Mouse (Mus musculus): Measurements from ENCODE around the gene Zc2hc1c. TPM values are rescaled to one million over a fixed set of nuclear protein-coding genes. Genes with fewer than 3 reads are reported as not detected.
"Not testable (repeated sequence)": the region's sequence is repeated elsewhere in the genome, so short reads cannot be mapped to it uniquely, and the experiment has no call there.

Zc2hc1c gene
- polyA plus RNA-seq, 1 experiment, result not detected

- Histone ChIP-seq H3K4me3 (ENCODE audit: insufficient read depth, low read depth, low read length) (no peak overlapping the region), H3K4me1 (ENCODE audit: control insufficient read depth, insufficient read depth, insufficient read length, low read length) (no peaks in the 10 kb centered on the region), H3K27ac (replicated peaks; ENCODE audit: low read depth, low read length) (no peak overlapping the region)
These were observed 9.5 kb upstream of the Zc2hc1c start for GRCm38 (mm10) chr12:85278919-85279318.

- peak overlapping the region; percentile 56; the same call in 1 of the 2 replicates for H3K27ac ChIP-seq (replicated peaks; ENCODE audit: low read depth, low read length)
These were observed 8.9 kb upstream of the Zc2hc1c start for GRCm38 (mm10) chr12:85279396-85280080.

GRCm38 (mm10) chr12:85280105-85280844 lies 8.1 kb upstream of the Zc2hc1c start:
- H3K27ac ChIP-seq (replicated peaks; ENCODE audit: low read depth, low read length), result peak overlapping the region; percentile 56
- no peaks in the 10 kb centered on the region for H3K4me1 ChIP-seq (ENCODE audit: control insufficient read depth, insufficient read depth, insufficient read length, low read length)
- peak overlapping the region; percentile 79 for H3K4me3 ChIP-seq (ENCODE audit: insufficient read depth, low read depth, low read length)

More at GRCm38 (mm10) chr12:85279396-85280080, 8.9 kb upstream of the Zc2hc1c start:
- H3K4me1 ChIP-seq (ENCODE audit: control insufficient read depth, insufficient read depth, insufficient read length, low read length), result no peaks in the 10 kb centered on the region
- H3K4me3 ChIP-seq (ENCODE audit: insufficient read depth, low read depth, low read length), result peak overlapping the region; percentile 79

GRCm38 (mm10) chr12:85280845-85281651 lies 7.3 kb upstream of the Zc2hc1c start:
- H3K4me1 ChIP-seq (ENCODE audit: control insufficient read depth, insufficient read depth, insufficient read length, low read length), result no peaks in the 10 kb centered on the region
- no peak overlapping the region; the same call in 1 of the 2 replicates for H3K4me3 ChIP-seq (ENCODE audit: insufficient read depth, low read depth, low read length)
- no peak overlapping the region for H3K27ac ChIP-seq (replicated peaks; ENCODE audit: low read depth, low read length)

GRCm38 (mm10) chr12:85281756-85282155 lies 6.6 kb upstream of the Zc2hc1c start:
- H3K4me1 ChIP-seq (ENCODE audit: control insufficient read depth, insufficient read depth, insufficient read length, low read length); H3K27ac ChIP-seq (replicated peaks; ENCODE audit: low read depth, low read length); H3K4me3 ChIP-seq (ENCODE audit: insufficient read depth, low read depth, low read length): not testable (repeated sequence)

- Histone ChIP-seq H3K4me1 (ENCODE audit: control insufficient read depth, insufficient read depth, insufficient read length, low read length) (0 out of 2 replicates have a peak, but pooled peaks cover 6% of the 10 kb centered on the region), H3K4me3 (ENCODE audit: insufficient read depth, low read depth, low read length) (no peak overlapping the region), H3K27ac (replicated peaks; ENCODE audit: low read depth, low read length) (no peak overlapping the region)
These were observed 4.1 kb upstream of the Zc2hc1c start for GRCm38 (mm10) chr12:85284331-85284730.

- H3K4me1 ChIP-seq (ENCODE audit: control insufficient read depth, insufficient read depth, insufficient read length, low read length), result 0 out of 2 replicates have a peak, but pooled peaks cover 6% of the 10 kb centered on the region
- H3K4me3 ChIP-seq (ENCODE audit: insufficient read depth, low read depth, low read length), result no peak overlapping the region
- no peak overlapping the region for H3K27ac ChIP-seq (replicated peaks; ENCODE audit: low read depth, low read length)
These were observed 3.4 kb upstream of the Zc2hc1c start for GRCm38 (mm10) chr12:85284996-85285395.

GRCm38 (mm10) chr12:85286941-85287340 lies 1.4 kb upstream of the Zc2hc1c start:
- Histone ChIP-seq H3K27ac (replicated peaks; ENCODE audit: low read depth, low read length) (no peak overlapping the region), H3K4me3 (ENCODE audit: insufficient read depth, low read depth, low read length) (no peak overlapping the region), H3K4me1 (ENCODE audit: control insufficient read depth, insufficient read depth, insufficient read length, low read length) (0 out of 2 replicates have a peak, but pooled peaks cover 6% of the 10 kb centered on the region)

- Histone ChIP-seq H3K27ac (replicated peaks; ENCODE audit: low read depth, low read length) (no peak within 1 kb of the TSS), H3K4me1 (ENCODE audit: control insufficient read depth, insufficient read depth, insufficient read length, low read length) (peaks cover 8% of the 10 kb centered on the region; the same call in 1 of the 2 replicates), H3K4me3 (ENCODE audit: insufficient read depth, low read depth, low read length) (peak within 1 kb of the TSS; percentile 64)
These were observed 444 bp upstream of the Zc2hc1c start, which contains the start of gene Acyp1 for GRCm38 (mm10) chr12:85287809-85288485. Gene Acyp1 (minus strand): TSS chr12:85288438.

GRCm38 (mm10) chr12:85289157-85290000 lies 988 bp downstream of the Zc2hc1c start:
- Histone ChIP-seq H3K27ac (replicated peaks; ENCODE audit: low read depth, low read length) (no peak overlapping the region), H3K4me3 (ENCODE audit: insufficient read depth, low read depth, low read length) (0 out of 2 replicates have a peak overlapping the region, but pooled peaks have one; percentile 60), H3K4me1 (ENCODE audit: control insufficient read depth, insufficient read depth, insufficient read length, low read length) (peaks cover 8% of the 10 kb centered on the region; the same call in 1 of the 2 replicates)

- no peak overlapping the region for H3K27ac ChIP-seq (replicated peaks; ENCODE audit: low read depth, low read length)
- H3K4me1 ChIP-seq (ENCODE audit: control insufficient read depth, insufficient read depth, insufficient read length, low read length), result peaks cover 8% of the 10 kb centered on the region; the same call in 1 of the 2 replicates
- no peak overlapping the region for H3K4me3 ChIP-seq (ENCODE audit: insufficient read depth, low read depth, low read length)
These were observed 2.2 kb downstream of the Zc2hc1c start for GRCm38 (mm10) chr12:85290633-85291032.

- Histone ChIP-seq H3K4me3 (ENCODE audit: insufficient read depth, low read depth, low read length) (no peak overlapping the region), H3K27ac (replicated peaks; ENCODE audit: low read depth, low read length) (no peak overlapping the region), H3K4me1 (ENCODE audit: control insufficient read depth, insufficient read depth, insufficient read length, low read length) (peaks cover 8% of the 10 kb centered on the region; the same call in 1 of the 2 replicates)
These were observed 3.1 kb downstream of the Zc2hc1c start for GRCm38 (mm10) chr12:85291541-85291940.

GRCm38 (mm10) chr12:85292288-85292687 lies 3.9 kb downstream of the Zc2hc1c start:
- H3K4me3 ChIP-seq (ENCODE audit: insufficient read depth, low read depth, low read length), result no peak overlapping the region
- no peak overlapping the region for H3K27ac ChIP-seq (replicated peaks; ENCODE audit: low read depth, low read length)

More at GRCm38 (mm10) chr12:85292288-85292687, 3.9 kb downstream of the Zc2hc1c start:
- H3K4me1 ChIP-seq (ENCODE audit: control insufficient read depth, insufficient read depth, insufficient read length, low read length), result peaks cover 8% of the 10 kb centered on the region; the same call in 1 of the 2 replicates

Measured in brown adipose tissue, adult 24 weeks (tissue).